Mouse (Mus musculus): ENCODE data around the gene Kcnk6.

Kcnk6 gene

DNA sequence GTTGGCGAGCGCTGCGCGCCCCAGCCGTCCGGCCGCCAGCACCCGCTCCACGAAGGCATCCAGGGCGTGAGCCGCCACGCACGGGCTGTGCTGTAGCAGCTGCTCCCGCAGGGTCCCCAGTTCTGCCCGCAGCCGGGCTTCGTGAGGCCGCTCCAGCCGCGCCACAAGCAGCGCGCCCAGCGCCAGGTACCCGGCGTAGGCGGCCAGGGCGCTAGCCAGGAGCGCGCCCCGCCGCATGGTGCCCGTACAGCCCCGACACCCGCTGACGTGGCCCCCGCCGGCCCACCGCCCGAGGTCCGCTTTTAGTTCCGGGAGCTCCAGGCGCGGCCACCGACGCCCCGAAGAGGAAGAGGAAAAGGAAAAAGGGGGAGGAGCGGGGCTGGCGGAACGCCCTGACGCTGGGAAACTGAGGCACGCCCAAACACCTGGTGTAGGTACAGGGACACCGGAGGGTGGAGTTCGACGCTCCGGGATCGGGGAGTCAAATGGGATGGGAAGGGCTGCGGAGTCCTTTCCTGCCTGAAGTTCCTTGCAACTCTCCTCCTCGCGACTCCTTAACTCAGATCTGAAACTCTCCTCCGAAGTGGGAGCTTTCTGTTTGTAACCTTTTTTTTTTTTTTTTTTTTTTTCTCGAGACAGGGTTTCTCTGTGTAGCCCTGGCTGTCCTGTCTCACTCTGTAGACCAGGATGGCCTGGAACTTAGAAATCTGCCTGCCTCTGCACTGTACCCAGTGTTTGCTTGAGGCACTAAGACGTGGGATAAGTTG is at the start of gene Kcnk6:
Gene Kcnk6 (minus strand): TSS at position 269 of the 767 bp plus-strand sequence.
- peak in 1 of 2 experiments; percentile 35 for DNase-seq (ENCODE audit: low spot score in 2 of 2)

DNA sequence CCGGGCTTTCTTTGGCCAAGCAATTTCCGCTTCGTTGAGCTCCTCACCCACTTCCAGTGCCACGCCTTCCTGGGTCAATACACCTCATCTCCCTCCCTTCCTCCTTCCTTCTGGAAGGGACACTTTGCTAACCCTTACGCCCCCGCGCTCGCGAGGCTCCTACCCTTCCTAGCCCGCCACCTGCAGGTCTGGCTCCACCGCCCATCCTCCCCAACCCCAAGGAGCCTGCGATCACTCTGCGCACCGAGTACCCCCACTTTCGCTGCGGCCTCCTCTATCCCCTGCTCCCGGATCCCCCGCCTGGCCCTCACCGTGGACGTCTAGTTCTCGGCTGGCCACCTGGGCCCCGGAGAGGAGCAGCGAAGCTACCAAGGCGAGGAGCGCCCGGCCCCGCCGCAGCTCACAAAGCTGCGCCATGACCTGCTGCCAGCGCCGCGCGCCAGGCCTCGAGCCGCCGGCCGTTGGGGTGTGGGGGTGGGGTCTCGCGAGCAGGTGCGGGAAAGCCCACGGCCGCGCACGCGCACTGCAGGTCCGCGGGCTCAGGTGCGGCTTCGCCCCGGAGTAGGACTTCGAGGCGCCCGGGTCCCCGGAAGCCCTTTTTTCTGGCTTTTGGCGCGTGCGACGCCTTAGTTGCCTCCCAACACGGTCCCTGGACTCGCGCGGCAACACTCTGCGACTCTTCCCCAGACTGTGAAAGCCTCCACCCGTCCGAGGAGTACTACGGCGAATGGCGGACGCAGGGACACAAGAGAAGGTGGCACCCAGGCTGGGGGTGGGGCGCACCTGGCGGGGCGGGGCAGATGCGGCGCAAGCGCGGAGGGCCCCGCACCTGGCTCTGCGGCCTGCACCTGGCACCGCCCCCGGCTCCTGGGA is 49.1 kb upstream of the Kcnk6 start, which contains the start of gene Spint2:
Gene Spint2 (minus strand): TSS at position 712 of the 873 bp plus-strand sequence.
- DNase-seq (ENCODE audit: low spot score in 2 of 2) = peak; percentile 34 to 36

DNA sequence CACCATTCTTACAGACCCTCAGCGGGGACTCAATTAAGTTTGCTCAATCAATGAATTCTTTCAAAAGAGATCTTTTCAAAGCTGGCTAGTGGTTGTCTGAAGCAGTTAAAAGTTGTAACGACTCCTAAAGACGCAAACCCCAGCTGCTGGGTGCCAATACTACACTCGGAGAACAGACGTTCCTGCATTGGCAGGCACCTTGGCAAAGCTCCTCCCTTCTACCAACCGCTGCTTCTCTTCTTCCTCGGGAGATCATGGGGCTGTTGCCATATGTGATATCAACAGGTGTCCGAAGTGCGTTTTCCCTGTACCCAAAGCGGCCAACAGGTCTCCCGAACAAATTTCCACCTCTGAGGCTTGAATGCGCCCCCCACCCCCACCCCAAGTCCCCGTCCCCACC is 48.5 kb upstream of the Kcnk6 start:
- no peak for DNase-seq (ENCODE audit: low spot score in 2 of 2)

DNA sequence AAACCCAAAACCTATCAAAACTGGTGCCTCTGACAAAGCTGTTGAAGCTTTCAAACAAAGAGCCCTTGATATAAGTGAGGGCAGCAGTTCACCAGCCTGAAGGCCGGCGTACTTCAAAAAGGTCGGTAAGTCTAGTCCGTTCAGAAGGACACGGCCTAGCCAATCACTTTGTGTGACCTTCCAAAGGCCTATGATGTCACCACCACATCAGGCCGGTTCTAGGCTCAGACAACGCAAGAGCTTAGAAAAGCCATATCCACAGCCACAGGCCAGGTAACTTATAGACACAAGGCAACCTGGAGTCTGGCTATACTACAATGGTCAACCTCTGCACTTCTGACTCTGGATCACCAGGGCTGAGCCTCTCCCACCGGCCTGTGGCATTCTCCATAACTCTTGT is 47.6 kb upstream of the Kcnk6 start:
- DNase-seq (ENCODE audit: low spot score in 2 of 2) = no peak

- no peak for DNase-seq (ENCODE audit: low spot score in 2 of 2)
Observed at GRCm38 (mm10) chr7:29279261-29279660, 46.9 kb upstream of the Kcnk6 start.

GRCm38 (mm10) chr7:29277510-29277909 is 45.2 kb upstream of the Kcnk6 start:
- no peak for DNase-seq (ENCODE audit: low spot score in 2 of 2)

- no peak for DNase-seq (ENCODE audit: low spot score in 2 of 2)
Observed at GRCm38 (mm10) chr7:29276715-29277114, 44.4 kb upstream of the Kcnk6 start.

GRCm38 (mm10) chr7:29271687-29272465 is 39.6 kb upstream of the Kcnk6 start:
- DNase-seq (ENCODE audit: low spot score in 2 of 2) = no peak

- DNase-seq (ENCODE audit: low spot score in 2 of 2) = no peak
Observed at GRCm38 (mm10) chr7:29270445-29270844, 38.1 kb upstream of the Kcnk6 start.

DNA sequence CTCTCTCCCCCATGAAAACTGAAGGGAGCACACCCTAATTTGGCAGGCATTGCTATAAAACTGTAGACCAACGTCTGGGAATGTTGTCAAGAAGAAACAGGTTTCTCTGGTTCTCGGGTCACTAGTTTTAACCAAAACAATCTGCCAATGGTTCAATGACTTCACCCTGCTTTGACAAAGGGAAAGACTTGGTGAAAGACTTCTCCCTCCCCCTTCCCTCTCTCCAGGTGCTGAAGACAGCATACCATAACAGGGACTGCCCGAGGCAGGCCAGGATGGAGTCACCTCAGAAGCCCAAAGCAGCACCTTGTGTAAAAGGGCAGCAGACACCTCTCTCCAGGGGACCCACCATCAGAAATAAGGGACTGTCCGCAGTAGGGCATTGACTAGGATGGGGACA is 34.6 kb upstream of the Kcnk6 start:
- DNase-seq (ENCODE audit: low spot score in 2 of 2) = no peak

GRCm38 (mm10) chr7:29265636-29266035 is 33.3 kb upstream of the Kcnk6 start:
- DNase-seq (ENCODE audit: low spot score in 2 of 2) = no peak

DNA sequence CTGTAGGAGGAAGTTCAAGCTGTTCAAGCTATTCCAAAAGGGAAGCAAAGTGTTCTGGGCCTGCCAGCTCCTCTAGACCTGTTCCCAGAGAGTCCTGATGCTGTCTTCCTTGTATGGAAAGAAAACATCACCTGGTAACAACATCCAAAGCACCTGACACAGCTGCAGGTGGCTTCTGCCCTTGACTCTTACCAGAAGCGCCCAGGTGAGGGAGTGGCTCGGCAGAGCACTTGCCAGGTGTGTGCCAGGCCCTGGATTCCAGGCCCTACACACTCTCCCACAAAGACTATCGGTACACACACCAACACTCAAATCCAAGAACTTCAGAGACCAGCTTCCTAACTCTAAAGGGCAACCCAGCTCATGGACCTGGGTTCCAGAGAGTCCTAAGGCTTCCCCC is 31.5 kb upstream of the Kcnk6 start:
- no peak for DNase-seq (ENCODE audit: low spot score in 2 of 2)

- DNase-seq (ENCODE audit: low spot score in 2 of 2) = no peak
Observed at GRCm38 (mm10) chr7:29262151-29262550, 29.8 kb upstream of the Kcnk6 start.

- no peak for DNase-seq (ENCODE audit: low spot score in 2 of 2)
Observed at GRCm38 (mm10) chr7:29259781-29260730, 27.7 kb upstream of the Kcnk6 start.

DNA sequence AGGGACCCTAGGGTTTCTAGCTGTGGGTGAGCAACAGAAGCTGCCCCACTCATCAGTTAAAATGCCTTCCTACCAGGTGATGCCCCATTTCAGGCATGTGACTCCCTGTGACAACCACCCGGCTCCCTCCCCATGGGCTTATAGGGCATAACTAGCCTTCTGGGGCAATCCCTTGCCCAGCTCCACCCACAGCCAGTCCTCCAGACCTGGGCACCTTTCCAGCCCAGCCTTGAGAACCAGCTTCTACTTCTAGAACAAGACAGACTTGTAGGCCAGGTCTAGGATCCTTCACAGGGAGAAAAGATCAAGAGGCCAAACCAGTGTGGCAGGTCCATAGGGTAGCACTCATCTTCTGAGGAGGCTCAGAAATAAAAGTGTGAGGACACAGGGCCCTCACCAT is 25.1 kb upstream of the Kcnk6 start:
- DNase-seq (ENCODE audit: low spot score in 2 of 2) = no peak

DNA sequence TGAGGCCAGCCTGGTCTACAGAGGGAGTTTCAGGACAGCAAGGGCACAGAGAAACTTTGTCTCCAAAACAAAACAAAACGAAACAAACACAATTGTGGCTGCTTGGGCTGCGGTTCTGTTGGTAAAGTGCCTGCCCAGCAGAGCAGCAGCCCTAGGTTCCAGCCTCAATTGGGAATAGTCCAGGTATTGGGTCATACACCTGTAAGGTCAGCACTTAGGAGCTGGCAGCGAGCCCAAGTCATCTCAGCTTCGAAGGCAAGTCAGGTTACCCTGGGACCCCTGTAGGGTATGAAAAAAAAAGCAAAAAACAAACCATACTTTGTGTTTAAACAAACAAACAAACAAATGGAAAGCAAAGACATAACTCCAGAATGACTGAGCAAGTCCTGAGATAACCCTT is 23.6 kb upstream of the Kcnk6 start:
- DNase-seq (ENCODE audit: low spot score in 2 of 2) = no peak

- DNase-seq (ENCODE audit: low spot score in 2 of 2) = no peak
Observed at GRCm38 (mm10) chr7:29253842-29254241, 21.5 kb upstream of the Kcnk6 start.

GRCm38 (mm10) chr7:29251166-29251565 is 18.9 kb upstream of the Kcnk6 start:
- no peak for DNase-seq (ENCODE audit: low spot score in 2 of 2)

GRCm38 (mm10) chr7:29248261-29248841 is 16.0 kb upstream of the Kcnk6 start, which contains the start of gene 2200002D01Rik:
Gene 2200002D01Rik, minus strand, starts transcription at chr7:29248466.
- DNase-seq (ENCODE audit: low spot score in 2 of 2) = no peak

GRCm38 (mm10) chr7:29247706-29248105 is 15.4 kb upstream of the Kcnk6 start:
- DNase-seq (ENCODE audit: low spot score in 2 of 2) = no peak
